ENCODE assay signal across 8 mouse cellular contexts in genomic region chr2:54436736-54437500, GRCm38 (mm10). TPM values are rescaled to one million over a fixed set of nuclear protein-coding genes. Genes with fewer than 3 reads are reported as not detected.
A peak's percentile ranks its signal among the peaks of the same experiment; 100 is the strongest.
DNase-seq lines count a peak whose midpoint lies in the region; ATAC-seq and TF ChIP-seq lines count a peak whose summit lies in the region.

No protein-coding gene starts in this region.

- H3K9ac ChIP-seq in forebrain, postnatal 0 days: peak overlapping the region; percentile 73
- H3K9ac ChIP-seq in neural tube, embryonic 14.5 days (replicated peaks; ENCODE audit: low read depth, low read length): peak overlapping the region; percentile 76

- no peak overlapping the region for H3K27ac ChIP-seq in gastrocnemius, adult 2 months
- peak overlapping the region; percentile 69 for H3K27ac ChIP-seq in forebrain, postnatal 0 days (ENCODE audit: low read depth, low read length)
- H3K27ac ChIP-seq in neural tube, embryonic 14.5 days (ENCODE audit: low read depth, low read length): peak overlapping the region; percentile 75

- no peaks in the 10 kb centered on the region for H3K27me3 ChIP-seq in forebrain, postnatal 0 days (ENCODE audit: insufficient read depth, low read length)
- peaks cover 3% of the 10 kb centered on the region; the same call in 1 of the 2 replicates for H3K27me3 ChIP-seq in neural tube, embryonic 14.5 days (ENCODE audit: control insufficient read depth, insufficient read depth, low read length)

- peak; percentile 71 for ATAC-seq in forebrain, postnatal 0 days
- peak; percentile 61 for ATAC-seq in neural tube, embryonic 14.5 days (ENCODE audit: low read depth)
- no peak for ATAC-seq in megakaryocyte progenitor cell, adult 5-6 weeks (replicated peaks; ENCODE audit: poor library complexity)

- intact Hi-C loops in gastrocnemius, adult 2 months (cut with DNase I): no loop called here

- 0 out of 2 replicates have a peak, but pooled peaks cover 2% of the 10 kb centered on the region for H3K4me1 ChIP-seq in forebrain, postnatal 0 days (ENCODE audit: insufficient read depth)
- no peaks in the 10 kb centered on the region; the same call in 1 of the 2 replicates for H3K4me1 ChIP-seq in neural tube, embryonic 14.5 days (ENCODE audit: control insufficient read depth, insufficient read depth, low read length)

- peak overlapping the region; percentile 51 for H3K4me3 ChIP-seq in gastrocnemius, adult 2 months
- H3K4me3 ChIP-seq in forebrain, postnatal 0 days (ENCODE audit: low read depth, low read length): peak overlapping the region; percentile 78
- H3K4me3 ChIP-seq in neural tube, embryonic 14.5 days (ENCODE audit: low read depth, low read length): peak overlapping the region; percentile 67

- WGBS in forebrain, postnatal 0 days: 1% methylated on average over 41 of the region's 42 CpGs
- under 1% methylated on average over 32 of the region's 42 CpGs for WGBS in neural tube, embryonic 14.5 days

- no peaks in the 10 kb centered on the region for H3K9me3 ChIP-seq in forebrain, postnatal 0 days (ENCODE audit: low read length)
- H3K9me3 ChIP-seq in neural tube, embryonic 14.5 days (ENCODE audit: control insufficient read depth, low read length): no peaks in the 10 kb centered on the region

- H3K36me3 ChIP-seq in forebrain, postnatal 0 days (ENCODE audit: insufficient read depth): no peaks in the 10 kb centered on the region
- H3K36me3 ChIP-seq in neural tube, embryonic 14.5 days (ENCODE audit: control insufficient read depth, insufficient read depth, low read length): no peaks in the 10 kb centered on the region

- no peak for TF ChIP-seq CTCF in gastrocnemius, adult 2 months (IDR thresholded peaks at IDR 0.05)
- TF ChIP-seq CTCF in forebrain, postnatal 0 days (IDR thresholded peaks at IDR 0.05; ENCODE audit: low read depth): peak; percentile 51

- DNase-seq in gastrocnemius, adult 2 months: no peak
- DNase-seq in gastrocnemius, postnatal 25 days: no peak
- DNase-seq in cerebellum, adult 11-12 months: peak; percentile 76
- DNase-seq in forebrain, postnatal 0 days: peak; percentile 71
- DNase-seq in left cerebral cortex, adult 18-20 months (ENCODE audit: low spot score in 2 of 2): peak; percentile 39 to 54
- no peak for DNase-seq in ovary, postnatal 36 days (ENCODE audit: low spot score)

- peak overlapping the region; percentile 88 for H3K4me2 ChIP-seq in forebrain, postnatal 0 days (ENCODE audit: low read depth)
- peak overlapping the region; percentile 86 for H3K4me2 ChIP-seq in neural tube, embryonic 14.5 days (ENCODE audit: low read depth, low read length)

RNA-seq across cellular contexts. Expression of gene Galnt13, which starts 0.8 kb away (rescaled TPM):
- total RNA-seq in gastrocnemius, adult 2 months (2021): not detected
- total RNA-seq in gastrocnemius, postnatal 25 days (2021): under 1 TPM in 1 of 2 experiments, not detected in 1; 0.20 TPM
- total RNA-seq in forebrain, postnatal 0 days (2014; rRNA removed): 11.8 and 16.4 TPM in 2 replicates
- 2.7 and 7.7 TPM in 2 replicates for polyA plus RNA-seq in forebrain, postnatal 0 days (2015; fragmentation: Nextera tagmentation; extraction: Ambion mirVana)
- 10 to 100 TPM; 39.2 to 46.0 TPM for total RNA-seq in left cerebral cortex, adult 18-20 months (2021)
- polyA plus RNA-seq in neural tube, embryonic 14.5 days (2014; fragmentation: Nextera tagmentation; extraction: Ambion mirVana): 17.3 and 23.4 TPM in 2 replicates
- not detected in 2 replicates for total RNA-seq in megakaryocyte progenitor cell, adult 5-6 weeks (2015)
- total RNA-seq in megakaryocyte progenitor cell, adult 5-6 weeks (2017): not detected in 2 replicates

Comparison
In these comparisons a context has a peak if more than half of its experiments do, and no peak if none do; other contexts are left out.
1. DNase-seq: peak in cerebellum, adult 11-12 months (single experiment), forebrain, postnatal 0 days (single experiment) and left cerebral cortex, adult 18-20 months (2 of 2); none in gastrocnemius, adult 2 months (single experiment), gastrocnemius, postnatal 25 days (single experiment) and ovary, postnatal 36 days (single experiment).
2. RNA of gene Galnt13, which starts 0.8 kb away (total RNA-seq): 39.2 to 46.0 TPM in left cerebral cortex, adult 18-20 months and 11.8 to 16.4 TPM in forebrain, postnatal 0 days; 0.20 TPM in gastrocnemius, postnatal 25 days, not detected in gastrocnemius, adult 2 months and not detected in megakaryocyte progenitor cell, adult 5-6 weeks; every median in the first group is over 10 times any median in the second.
3. Peak in every context shown above with its lines, with median percentiles within 50 percentile points of each other: H3K4me3 ChIP-seq.